Mouse (Mus musculus): ENCODE measurements at regions not wholly inside any gene's neighbourhood (a gene's known extent, or its start where the extent isn't known, plus 50 kb on each side); places are given as distances from the start of the nearest gene placed in this dataset. TPM values are rescaled to one million over a fixed set of nuclear protein-coding genes. Genes with fewer than 3 reads are reported as not detected.

DNA sequence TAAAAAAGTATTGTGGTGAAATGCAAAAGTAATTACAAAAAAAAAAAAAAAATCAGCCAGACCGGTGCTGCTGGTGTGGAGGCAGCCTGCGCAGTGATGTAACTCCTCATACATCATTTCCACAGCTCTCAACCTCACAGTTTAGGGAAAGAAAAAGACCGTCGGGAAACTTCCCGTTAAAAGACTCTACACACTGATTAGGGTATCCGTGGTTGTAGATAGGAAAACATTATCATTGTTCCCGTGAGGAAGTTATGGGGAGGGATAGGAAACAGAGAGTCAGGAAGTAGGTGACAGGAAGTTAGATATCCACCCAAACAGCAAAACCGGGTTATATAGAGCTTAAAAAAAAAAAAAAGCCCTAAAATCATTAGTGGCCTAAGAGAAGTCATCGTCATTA, 52.9 kb upstream of the Zfp64 start:
- no peak overlapping the region for H3K4me3 ChIP-seq (replicated peaks)
- H3K9me3 ChIP-seq, result no peaks in the 10 kb centered on the region
- H3K4me2 ChIP-seq (replicated peaks), result no peak overlapping the region
- no peak for ATAC-seq
- H3K27ac ChIP-seq, result peak overlapping the region; percentile 56; the same call in 1 of the 2 replicates
- H3K27me3 ChIP-seq, result no peaks in the 10 kb centered on the region
- peaks cover 20% of the 10 kb centered on the region for H3K4me1 ChIP-seq (replicated peaks)
- no peak overlapping the region for H3K9ac ChIP-seq (replicated peaks)
- H3K36me3 ChIP-seq, result no peaks in the 10 kb centered on the region
- WGBS, result 79% methylated on average over 9 of the region's 9 CpGs

DNA sequence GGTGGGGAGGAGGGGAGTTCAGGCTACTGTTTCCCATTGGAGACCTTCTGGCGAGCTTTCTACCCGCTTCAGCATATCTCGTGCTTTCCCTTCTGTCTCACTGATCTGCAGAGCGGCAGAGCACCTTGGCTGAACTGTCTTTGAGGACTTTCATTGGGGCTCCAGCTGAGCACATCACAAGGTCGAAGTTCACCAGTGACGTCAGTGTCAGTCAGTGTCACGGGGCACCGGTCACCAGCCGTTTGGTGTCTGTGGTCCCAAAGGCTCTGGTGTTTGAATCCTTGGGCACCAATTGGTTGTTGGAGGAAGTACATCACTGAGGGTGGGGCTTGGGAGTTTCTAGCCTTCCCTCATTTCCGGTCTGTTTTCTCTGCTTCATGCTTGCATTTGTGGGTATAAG, 51.2 kb upstream of the Zfp64 start:
- Histone ChIP-seq H3K36me3 (no peaks in the 10 kb centered on the region), H3K27me3 (no peaks in the 10 kb centered on the region)
- 87% methylated on average over 10 of the region's 10 CpGs for WGBS

DNA sequence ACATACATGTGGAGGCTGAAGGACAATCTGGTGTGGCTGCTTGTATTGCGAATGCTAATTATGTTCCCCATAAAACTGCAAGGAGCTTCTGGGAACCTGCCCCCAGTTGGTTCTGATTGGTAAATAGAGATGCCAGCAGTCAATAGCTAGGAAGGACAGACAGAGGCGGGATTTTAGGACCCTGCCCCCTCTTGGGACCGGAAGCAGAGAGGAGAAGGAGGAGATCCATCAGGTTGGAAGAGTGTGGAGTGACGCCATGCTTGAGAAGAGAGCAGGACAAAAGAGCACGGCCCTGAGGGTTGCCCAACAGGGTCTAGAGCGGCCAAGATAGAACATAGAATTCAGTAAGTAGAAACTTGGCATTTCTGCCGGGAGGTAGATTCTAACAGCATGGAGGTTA, 50.4 kb upstream of the Zfp64 start:
- no peak overlapping the region for H3K9ac ChIP-seq (replicated peaks)
- no peaks in the 10 kb centered on the region for H3K36me3 ChIP-seq
- H3K9me3 ChIP-seq, result no peaks in the 10 kb centered on the region
- H3K4me3 ChIP-seq (replicated peaks), result no peak overlapping the region
- no peaks in the 10 kb centered on the region for H3K27me3 ChIP-seq
- no peak overlapping the region for H3K27ac ChIP-seq
- H3K4me2 ChIP-seq (replicated peaks), result no peak overlapping the region
- no peak for ATAC-seq
- 91% methylated on average over 7 of the region's 7 CpGs for WGBS
- peaks cover 18% of the 10 kb centered on the region for H3K4me1 ChIP-seq (replicated peaks)

More for the DNA sequence above, 51.2 kb upstream of the Zfp64 start:
- Histone ChIP-seq H3K4me3 (replicated peaks) (no peak overlapping the region), H3K9ac (replicated peaks) (no peak overlapping the region), H3K4me2 (replicated peaks) (no peak overlapping the region), H3K9me3 (no peaks in the 10 kb centered on the region), H3K4me1 (replicated peaks) (peaks cover 20% of the 10 kb centered on the region), H3K27ac (no peak overlapping the region)
- no peak for ATAC-seq

Small RNA genes in the stretch of these regions (microRNA-seq; reads per million reads assigned to microRNA genes)
- not detected for gene Gm26469
